Mouse (Mus musculus) olfactory bulb, adult 2 months (tissue): ENCODE data around the gene Mttp.

Experiments used
- CTCF ChIP-seq: fragments of 200-500 bp; IDR thresholded peaks from 2 replicates; pipeline ENCODE4 v1.5.1; 2012; ENCODE audit warnings: low read depth, mild to moderate bottlenecking, low read length, moderate library complexity; ENCODE audit not compliant: insufficient read depth
- POLR2A ChIP-seq: fragments of 200-500 bp; IDR thresholded peaks from 2 replicates; pipeline ENCODE4 v1.6.1; 2012; ENCODE audit warnings: mild to moderate bottlenecking, low read depth, low read length, moderate library complexity; ENCODE audit not compliant: insufficient read depth

DNA sequence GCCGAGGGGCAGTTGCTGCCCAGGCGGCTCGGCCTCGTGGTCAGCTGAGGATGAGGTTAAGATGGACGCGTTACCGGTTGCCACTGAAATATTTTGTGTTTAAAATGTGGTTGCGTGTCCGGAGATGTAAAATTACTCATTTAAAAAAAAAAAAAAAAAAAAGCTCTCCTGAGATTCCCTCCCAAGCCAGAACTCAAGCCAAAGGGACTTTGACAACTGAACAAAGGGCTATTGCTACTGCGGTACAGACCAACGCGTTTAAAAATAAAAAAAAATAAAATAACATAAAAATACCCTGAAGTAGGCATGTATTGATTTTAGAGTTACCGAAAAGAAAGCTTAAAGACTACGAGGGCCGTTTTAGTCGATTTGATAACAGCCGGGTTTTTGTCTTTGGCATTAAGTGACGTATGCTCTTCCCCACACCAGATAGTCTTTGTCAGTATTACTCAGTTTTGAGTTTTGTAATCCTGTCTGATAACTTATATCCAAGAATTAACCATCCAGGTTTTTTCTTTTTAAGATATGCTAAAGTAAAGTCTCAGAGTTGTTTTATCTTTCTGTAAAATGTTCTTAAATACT, 617 bp downstream of the Mttp start:
- no peak for TF ChIP-seq POLR2A
- no peak for TF ChIP-seq CTCF
